Mouse (Mus musculus) cerebellum, adult 2 months (tissue): ENCODE data around the gene Tmcc1.

ENCODE experiments used
- CTCF ChIP-seq: fragments of 200-500 bp; IDR thresholded peaks from 2 replicates; pipeline ENCODE4 v1.5.1; 2011; ENCODE audit warnings: low read depth, mild to moderate bottlenecking, control low read depth, low read length, moderate library complexity, borderline replicate concordance; ENCODE audit not compliant: insufficient read depth
- POLR2A ChIP-seq: fragments of 200-500 bp; IDR thresholded peaks from 2 replicates; pipeline ENCODE4 v1.6.1; 2011; ENCODE audit warnings: low read length, control low read depth, borderline replicate concordance; ENCODE audit not compliant: insufficient read depth

- TF ChIP-seq CTCF (no peak), POLR2A (no peak)
These were observed 177.4 kb downstream of the Tmcc1 start for GRCm38 (mm10) chr6:116015902-116016301.
